Mouse (Mus musculus): ENCODE measurements around the gene Tmem151b. TPM values are rescaled to one million over a fixed set of nuclear protein-coding genes. Genes with fewer than 3 reads are reported as not detected.

The Tmem151b gene
- polyA plus RNA-seq, 1 experiment from 2014 or later = 1.8 TPM

Other genes with a start within 250 kb of the Tmem151b start
- gene Cdc5l, start 115.9 kb downstream of the Tmem151b start, polyA plus RNA-seq (2014; fragmentation: Nextera tagmentation; extraction: Ambion mirVana) = 66.6 and 72.3 TPM in 2 replicates
- gene Spats1, start 74.3 kb downstream of the Tmem151b start, polyA plus RNA-seq (2014; fragmentation: Nextera tagmentation; extraction: Ambion mirVana) = 0.50 and 0.59 TPM in 2 replicates
- 14.8 and 16.8 TPM in 2 replicates for gene Aars2, start 42.8 kb downstream of the Tmem151b start, polyA plus RNA-seq (2014; fragmentation: Nextera tagmentation; extraction: Ambion mirVana)
- gene Tcte1, start 26.2 kb downstream of the Tmem151b start, polyA plus RNA-seq (2014; fragmentation: Nextera tagmentation; extraction: Ambion mirVana) = 0.29 and 0.65 TPM in 2 replicates
- 3.7 and 4.2 TPM in 2 replicates for gene Nfkbie, start 6.0 kb upstream of the Tmem151b start, polyA plus RNA-seq (2014; fragmentation: Nextera tagmentation; extraction: Ambion mirVana)
- 117 and 120 TPM in 2 replicates for gene Slc35b2, start 14.2 kb upstream of the Tmem151b start, polyA plus RNA-seq (2014; fragmentation: Nextera tagmentation; extraction: Ambion mirVana)
- 1,573 and 1,607 TPM in 2 replicates for gene Hsp90ab1, start 23.6 kb upstream of the Tmem151b start, polyA plus RNA-seq (2014; fragmentation: Nextera tagmentation; extraction: Ambion mirVana)
- 72.2 and 73.0 TPM in 2 replicates for gene Slc29a1, start 49.9 kb upstream of the Tmem151b start, polyA plus RNA-seq (2014; fragmentation: Nextera tagmentation; extraction: Ambion mirVana)
- 0.36 and 0.55 TPM in 2 replicates for gene Mymx, start 52.4 kb upstream of the Tmem151b start, polyA plus RNA-seq (2014; fragmentation: Nextera tagmentation; extraction: Ambion mirVana)
- gene Capn11, start 109.6 kb upstream of the Tmem151b start, polyA plus RNA-seq (2014; fragmentation: Nextera tagmentation; extraction: Ambion mirVana) = not detected in 2 replicates
- 155 and 171 TPM in 2 replicates for gene Mrpl14, start 136.6 kb upstream of the Tmem151b start, polyA plus RNA-seq (2014; fragmentation: Nextera tagmentation; extraction: Ambion mirVana)
- 30.8 and 33.7 TPM in 2 replicates for gene Tmem63b, start 137.2 kb upstream of the Tmem151b start, polyA plus RNA-seq (2014; fragmentation: Nextera tagmentation; extraction: Ambion mirVana)
- gene 1600014C23Rik, start 184.2 kb upstream of the Tmem151b start, polyA plus RNA-seq (2014; fragmentation: Nextera tagmentation; extraction: Ambion mirVana) = 0.72 TPM in 1 of 2 replicates, not detected in the other